Mouse (Mus musculus): ENCODE data around the gene Kif6. TPM values are rescaled to one million over a fixed set of nuclear protein-coding genes. Genes with fewer than 3 reads are reported as not detected.

Gene Kif6
- polyA plus RNA-seq, 1 experiment from 2014 or later: 2.7 TPM

DNA sequence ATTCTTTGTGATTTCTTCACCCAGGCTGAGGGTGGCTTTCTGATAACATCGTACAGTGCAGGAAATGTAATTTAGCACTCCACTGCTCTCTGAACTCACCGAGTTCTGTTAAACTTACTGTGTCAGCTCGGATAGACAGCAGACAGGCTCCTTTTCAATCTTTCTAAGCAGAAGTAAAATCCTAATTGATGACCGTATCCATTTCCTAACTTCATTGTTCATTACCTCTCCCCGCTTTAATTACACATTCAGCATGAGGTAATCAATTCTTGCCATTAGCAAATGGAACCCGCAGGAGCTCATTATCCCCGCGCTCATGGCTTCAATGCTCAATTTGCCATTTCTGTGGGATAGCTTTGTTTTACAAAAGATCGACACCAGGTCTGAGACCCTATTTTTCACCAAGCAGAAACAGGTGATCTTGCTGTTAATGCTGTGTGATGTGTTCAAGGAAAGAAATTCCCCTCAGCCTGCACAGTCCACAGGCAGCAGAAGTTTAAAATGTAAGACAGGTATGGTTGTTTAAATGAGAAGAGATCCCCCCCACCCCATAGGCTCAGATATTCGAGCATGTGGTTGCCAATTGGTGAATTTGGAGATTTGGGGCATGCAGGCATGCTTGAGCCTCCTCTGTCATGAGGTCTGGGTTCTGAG is 152.9 kb downstream of the Kif6 start:
- Histone ChIP-seq H3K9ac (replicated peaks; ENCODE audit: low read depth, low read length) (no peak overlapping the region), H3K27me3 (ENCODE audit: control insufficient read depth, insufficient read depth, low read length) (no peaks in the 10 kb centered on the region), H3K9me3 (ENCODE audit: control insufficient read depth, low read depth, low read length) (no peaks in the 10 kb centered on the region), H3K4me2 (replicated peaks; ENCODE audit: low read depth, low read length) (no peak overlapping the region), H3K4me1 (ENCODE audit: control insufficient read depth, insufficient read depth, low read length) (0 out of 2 replicates have a peak, but pooled peaks cover 3% of the 10 kb centered on the region), H3K4me3 (ENCODE audit: low read depth, low read length) (no peak overlapping the region), H3K36me3 (ENCODE audit: control insufficient read depth, insufficient read depth, low read length) (no peaks in the 10 kb centered on the region), H3K27ac (ENCODE audit: low read length) (no peak overlapping the region)
- no peak for ATAC-seq (ENCODE audit: insufficient number of reproducible peaks, insufficient read depth, low FRiP score, low read depth)
- 56% methylated on average over 10 of the region's 10 CpGs for WGBS

DNA sequence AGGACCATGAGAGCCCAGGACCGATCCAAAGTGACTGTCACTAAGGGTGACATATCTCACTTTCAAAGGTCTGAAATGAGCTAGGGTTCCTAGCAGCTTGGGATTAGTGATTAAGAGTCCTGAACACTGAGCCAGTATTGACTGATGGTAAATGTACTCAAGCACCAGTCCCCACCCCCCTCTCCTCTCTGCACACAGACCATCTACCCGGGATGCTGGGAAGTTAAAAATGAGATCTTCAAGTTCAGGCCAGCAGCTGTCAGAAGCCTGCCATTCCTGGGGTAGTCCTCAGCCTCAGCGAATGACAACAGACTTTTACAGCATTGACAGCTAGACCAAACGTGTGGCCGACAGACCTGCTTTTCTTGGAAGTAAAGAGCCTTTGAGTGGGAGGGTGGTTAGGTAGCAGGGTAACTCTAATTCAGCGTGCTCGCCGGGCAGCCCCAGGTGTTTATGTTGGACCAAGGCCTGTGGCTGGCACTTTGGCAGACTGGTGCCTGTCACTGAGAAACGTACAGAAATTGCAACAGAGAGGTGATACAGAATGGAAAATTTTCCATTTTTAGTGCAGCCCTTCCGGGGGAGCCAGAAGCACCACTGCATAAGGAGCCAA is 156.9 kb downstream of the Kif6 start:
- H3K36me3 ChIP-seq (ENCODE audit: control insufficient read depth, insufficient read depth, low read length): no peaks in the 10 kb centered on the region
- H3K9ac ChIP-seq (replicated peaks; ENCODE audit: low read depth, low read length): no peak overlapping the region
- WGBS: 52% methylated on average over 10 of the region's 10 CpGs
- no peak overlapping the region for H3K4me2 ChIP-seq (replicated peaks; ENCODE audit: low read depth, low read length)
- 0 out of 2 replicates have a peak, but pooled peaks cover 3% of the 10 kb centered on the region for H3K4me1 ChIP-seq (ENCODE audit: control insufficient read depth, insufficient read depth, low read length)
- no peak overlapping the region for H3K4me3 ChIP-seq (ENCODE audit: low read depth, low read length)
- no peaks in the 10 kb centered on the region for H3K27me3 ChIP-seq (ENCODE audit: control insufficient read depth, insufficient read depth, low read length)
- no peak for ATAC-seq (ENCODE audit: insufficient number of reproducible peaks, insufficient read depth, low FRiP score, low read depth)
- H3K9me3 ChIP-seq (ENCODE audit: control insufficient read depth, low read depth, low read length): no peaks in the 10 kb centered on the region
- H3K27ac ChIP-seq (ENCODE audit: low read length): no peak overlapping the region

DNA sequence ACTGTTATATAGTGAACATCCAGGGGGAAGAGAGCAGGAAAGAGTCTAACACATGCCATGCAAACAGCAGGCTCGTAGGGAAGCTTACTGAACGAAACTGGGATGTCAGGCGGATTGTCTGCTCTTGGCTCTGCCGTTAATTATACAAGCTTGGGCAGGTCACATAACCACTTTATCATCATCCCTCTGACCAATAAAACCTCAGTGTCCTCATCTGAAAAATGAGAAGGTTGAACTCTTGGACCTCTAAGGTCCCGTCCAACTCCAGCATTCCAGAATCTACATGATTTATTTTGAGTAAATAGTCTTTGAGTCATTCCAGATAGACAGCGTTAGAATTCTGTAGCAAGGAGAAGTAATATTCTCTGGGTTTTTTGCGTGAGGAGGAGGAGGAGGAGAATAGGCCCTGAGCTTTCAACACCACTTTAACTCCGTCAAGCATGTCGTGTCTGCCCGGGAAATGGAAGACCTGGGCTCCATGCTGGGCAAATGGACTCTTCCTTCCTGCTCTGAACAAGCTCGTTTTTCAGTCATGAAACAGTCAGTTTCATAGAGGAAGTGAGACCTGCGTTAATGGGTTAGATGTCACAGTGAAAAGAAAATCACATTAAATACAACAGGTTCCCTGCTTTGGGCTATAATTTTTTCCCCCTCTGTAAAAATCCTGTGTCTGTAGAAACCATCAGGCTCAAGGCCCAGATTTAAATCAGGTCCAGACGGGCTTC is 162.3 kb downstream of the Kif6 start:
- Histone ChIP-seq H3K4me2 (replicated peaks; ENCODE audit: low read depth, low read length) (no peak overlapping the region), H3K27ac (ENCODE audit: low read length) (no peak overlapping the region), H3K27me3 (ENCODE audit: control insufficient read depth, insufficient read depth, low read length) (no peaks in the 10 kb centered on the region), H3K9me3 (ENCODE audit: control insufficient read depth, low read depth, low read length) (no peaks in the 10 kb centered on the region), H3K9ac (replicated peaks; ENCODE audit: low read depth, low read length) (no peak overlapping the region), H3K4me3 (ENCODE audit: low read depth, low read length) (no peak overlapping the region), H3K4me1 (ENCODE audit: control insufficient read depth, insufficient read depth, low read length) (no peaks in the 10 kb centered on the region), H3K36me3 (ENCODE audit: control insufficient read depth, insufficient read depth, low read length) (no peaks in the 10 kb centered on the region)
- WGBS: 28% methylated on average over 13 of the region's 13 CpGs
- no peak for ATAC-seq (ENCODE audit: insufficient number of reproducible peaks, insufficient read depth, low FRiP score, low read depth)

DNA sequence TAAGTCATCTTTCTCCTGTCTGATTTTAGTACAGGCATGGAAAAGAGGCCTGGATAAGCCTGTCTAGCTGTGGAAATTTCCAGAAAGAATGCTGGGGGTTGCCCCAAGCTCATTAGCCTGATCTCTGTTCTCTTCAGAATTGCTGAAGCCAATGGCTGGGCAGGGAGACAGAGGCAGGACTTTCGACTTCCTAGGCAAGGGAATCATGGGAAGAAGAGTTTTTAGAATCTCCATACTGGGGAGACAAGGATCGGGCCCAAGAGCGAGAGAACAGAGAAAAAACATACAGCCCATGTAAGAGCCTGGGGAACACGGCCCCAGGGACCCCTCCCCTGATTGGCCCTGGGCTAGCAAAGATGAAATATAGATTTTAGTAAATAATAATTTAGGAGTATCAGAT is 164.1 kb downstream of the Kif6 start:
- Histone ChIP-seq H3K4me2 (replicated peaks; ENCODE audit: low read depth, low read length) (no peak overlapping the region), H3K36me3 (ENCODE audit: control insufficient read depth, insufficient read depth, low read length) (no peaks in the 10 kb centered on the region), H3K4me1 (ENCODE audit: control insufficient read depth, insufficient read depth, low read length) (no peaks in the 10 kb centered on the region), H3K27ac (ENCODE audit: low read length) (no peak overlapping the region), H3K4me3 (ENCODE audit: low read depth, low read length) (no peak overlapping the region), H3K27me3 (ENCODE audit: control insufficient read depth, insufficient read depth, low read length) (no peaks in the 10 kb centered on the region), H3K9me3 (ENCODE audit: control insufficient read depth, low read depth, low read length) (no peaks in the 10 kb centered on the region), H3K9ac (replicated peaks; ENCODE audit: low read depth, low read length) (no peak overlapping the region)
- 91% methylated on average over 4 of the region's 4 CpGs for WGBS
- no peak for ATAC-seq (ENCODE audit: insufficient number of reproducible peaks, insufficient read depth, low FRiP score, low read depth)

DNA sequence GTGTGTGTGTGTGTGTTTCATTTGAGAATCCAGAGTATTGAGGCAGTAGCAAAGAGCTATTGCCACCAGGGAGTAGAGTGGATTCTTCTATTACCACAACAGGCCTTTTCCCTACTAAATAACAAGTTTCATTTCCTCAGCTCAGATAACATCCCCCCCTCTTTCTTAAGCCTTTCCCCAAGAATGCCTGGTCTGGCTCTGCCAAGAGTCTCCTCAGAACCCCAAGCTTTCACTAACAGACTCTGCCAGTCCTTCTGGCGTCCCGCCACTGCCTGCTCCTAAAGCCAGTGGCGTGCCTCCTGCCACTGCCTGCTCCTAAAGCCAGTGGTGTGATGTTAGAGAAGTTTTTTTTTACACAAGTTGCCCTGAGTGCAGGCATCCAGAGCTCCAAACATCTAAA is 164.6 kb downstream of the Kif6 start:
- H3K4me1 ChIP-seq (ENCODE audit: control insufficient read depth, insufficient read depth, low read length): no peaks in the 10 kb centered on the region
- no peak overlapping the region for H3K9ac ChIP-seq (replicated peaks; ENCODE audit: low read depth, low read length)
- H3K27ac ChIP-seq (ENCODE audit: low read length): no peak overlapping the region
- no peak overlapping the region for H3K4me2 ChIP-seq (replicated peaks; ENCODE audit: low read depth, low read length)
- no peak overlapping the region for H3K4me3 ChIP-seq (ENCODE audit: low read depth, low read length)
- H3K36me3 ChIP-seq (ENCODE audit: control insufficient read depth, insufficient read depth, low read length): no peaks in the 10 kb centered on the region
- no peaks in the 10 kb centered on the region for H3K9me3 ChIP-seq (ENCODE audit: control insufficient read depth, low read depth, low read length)
- WGBS: 65% methylated on average over 3 of the region's 3 CpGs
- H3K27me3 ChIP-seq (ENCODE audit: control insufficient read depth, insufficient read depth, low read length): no peaks in the 10 kb centered on the region
- no peak for ATAC-seq (ENCODE audit: insufficient number of reproducible peaks, insufficient read depth, low FRiP score, low read depth)

DNA sequence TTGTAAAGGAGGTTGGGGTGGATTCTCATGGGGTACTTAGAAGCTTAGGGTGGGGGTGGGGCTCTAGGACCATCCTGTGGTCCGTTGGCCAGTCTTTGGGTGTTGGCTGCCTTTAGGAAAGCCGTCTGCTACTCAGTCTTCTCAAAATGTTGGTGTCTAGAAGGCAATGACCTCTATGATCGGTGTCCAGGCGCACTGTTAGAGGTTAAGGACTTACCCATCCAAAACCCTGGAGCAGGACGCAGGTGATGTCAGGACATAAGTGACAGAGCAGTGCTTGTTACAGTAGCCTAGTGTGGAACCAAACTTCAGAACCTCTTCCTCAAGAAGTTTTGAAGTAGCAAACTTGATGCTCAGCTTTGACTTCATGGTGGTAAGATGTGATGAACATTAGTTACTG is 170.9 kb downstream of the Kif6 start:
- H3K9me3 ChIP-seq (ENCODE audit: control insufficient read depth, low read depth, low read length): no peaks in the 10 kb centered on the region
- H3K9ac ChIP-seq (replicated peaks; ENCODE audit: low read depth, low read length): no peak overlapping the region
- H3K4me2 ChIP-seq (replicated peaks; ENCODE audit: low read depth, low read length): no peak overlapping the region
- H3K4me3 ChIP-seq (ENCODE audit: low read depth, low read length): no peak overlapping the region
- WGBS: 88% methylated on average over 5 of the region's 5 CpGs
- no peak for ATAC-seq (ENCODE audit: insufficient number of reproducible peaks, insufficient read depth, low FRiP score, low read depth)
- H3K36me3 ChIP-seq (ENCODE audit: control insufficient read depth, insufficient read depth, low read length): no peaks in the 10 kb centered on the region
- H3K27me3 ChIP-seq (ENCODE audit: control insufficient read depth, insufficient read depth, low read length): no peaks in the 10 kb centered on the region
- no peaks in the 10 kb centered on the region for H3K4me1 ChIP-seq (ENCODE audit: control insufficient read depth, insufficient read depth, low read length)
- no peak overlapping the region for H3K27ac ChIP-seq (ENCODE audit: low read length)

DNA sequence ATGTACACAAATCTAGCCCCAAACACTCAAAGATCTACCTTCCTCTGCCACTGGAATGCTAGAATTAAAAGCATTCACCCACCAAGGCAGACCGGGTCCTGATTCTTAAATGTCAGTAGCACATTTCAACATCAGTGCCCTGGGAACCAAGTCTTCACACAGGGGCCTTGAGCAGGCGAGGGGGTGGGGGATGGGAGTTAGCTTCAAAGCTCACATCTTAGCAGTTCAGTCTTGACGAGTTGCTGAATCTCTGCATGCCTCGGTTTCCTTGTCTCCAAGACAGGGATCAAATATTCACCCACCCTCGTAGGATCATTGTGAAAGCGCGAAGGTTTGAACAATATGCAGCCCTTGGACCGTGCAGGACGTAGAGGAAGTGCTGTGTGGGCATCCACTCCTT is 172.4 kb downstream of the Kif6 start:
- H3K27ac ChIP-seq (ENCODE audit: low read length): no peak overlapping the region
- no peaks in the 10 kb centered on the region for H3K27me3 ChIP-seq (ENCODE audit: control insufficient read depth, insufficient read depth, low read length)
- H3K4me3 ChIP-seq (ENCODE audit: low read depth, low read length): no peak overlapping the region
- H3K9me3 ChIP-seq (ENCODE audit: control insufficient read depth, low read depth, low read length): no peaks in the 10 kb centered on the region
- ATAC-seq (ENCODE audit: insufficient number of reproducible peaks, insufficient read depth, low FRiP score, low read depth): no peak
- H3K9ac ChIP-seq (replicated peaks; ENCODE audit: low read depth, low read length): no peak overlapping the region
- H3K36me3 ChIP-seq (ENCODE audit: control insufficient read depth, insufficient read depth, low read length): no peaks in the 10 kb centered on the region
- H3K4me2 ChIP-seq (replicated peaks; ENCODE audit: low read depth, low read length): no peak overlapping the region
- 73% methylated on average over 9 of the region's 9 CpGs for WGBS
- H3K4me1 ChIP-seq (ENCODE audit: control insufficient read depth, insufficient read depth, low read length): no peaks in the 10 kb centered on the region

DNA sequence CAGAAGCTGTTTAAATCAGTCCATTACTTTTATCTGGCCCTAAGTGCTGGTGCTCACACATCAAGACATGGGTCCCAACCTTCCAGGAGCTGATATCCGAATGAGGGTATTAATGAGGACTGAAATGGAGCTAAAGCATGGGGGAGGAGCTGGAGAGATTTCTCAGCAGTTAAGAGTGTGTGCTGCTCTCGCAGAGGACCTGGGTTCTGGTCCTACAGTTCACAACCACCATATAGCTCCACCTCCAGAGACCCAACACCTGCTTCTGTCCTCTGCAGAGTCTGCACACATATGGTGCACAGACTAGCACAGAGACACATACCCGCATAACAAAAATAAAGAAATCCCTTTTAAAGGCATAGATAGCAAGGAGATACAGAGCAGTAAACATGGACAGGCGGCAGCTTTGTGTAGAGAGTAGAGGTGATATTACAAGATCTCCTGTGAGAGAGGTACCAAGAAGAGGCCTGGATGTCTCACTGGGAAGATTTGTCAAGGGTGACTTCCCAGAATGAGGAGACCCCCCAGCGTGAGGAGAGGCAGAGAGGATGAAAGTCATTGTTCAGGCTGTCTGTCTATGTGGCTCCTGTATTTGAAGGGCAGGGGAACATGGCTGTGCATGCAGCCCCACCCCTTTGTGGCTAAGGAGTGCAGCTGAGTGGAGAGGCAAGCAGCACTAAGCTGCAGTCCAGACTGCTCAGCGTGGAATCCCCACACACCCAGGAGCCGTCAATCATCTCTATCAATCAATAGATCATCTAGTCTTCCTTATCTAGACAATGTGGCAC is 173.4 kb downstream of the Kif6 start:
- no peaks in the 10 kb centered on the region for H3K27me3 ChIP-seq (ENCODE audit: control insufficient read depth, insufficient read depth, low read length)
- H3K36me3 ChIP-seq (ENCODE audit: control insufficient read depth, insufficient read depth, low read length): no peaks in the 10 kb centered on the region
- 52% methylated on average over 7 of the region's 7 CpGs for WGBS
- no peaks in the 10 kb centered on the region for H3K4me1 ChIP-seq (ENCODE audit: control insufficient read depth, insufficient read depth, low read length)
- H3K9me3 ChIP-seq (ENCODE audit: control insufficient read depth, low read depth, low read length): no peaks in the 10 kb centered on the region
- H3K4me3 ChIP-seq (ENCODE audit: low read depth, low read length): no peak overlapping the region
- no peak overlapping the region for H3K27ac ChIP-seq (ENCODE audit: low read length)
- no peak overlapping the region for H3K4me2 ChIP-seq (replicated peaks; ENCODE audit: low read depth, low read length)
- no peak for ATAC-seq (ENCODE audit: insufficient number of reproducible peaks, insufficient read depth, low FRiP score, low read depth)
- H3K9ac ChIP-seq (replicated peaks; ENCODE audit: low read depth, low read length): no peak overlapping the region
